Mouse (Mus musculus) kidney, embryonic 14.5 days (tissue): ENCODE results near the gene Wbp2nl. TPM values are rescaled to one million over a fixed set of nuclear protein-coding genes. Genes with fewer than 3 reads are reported as not detected.
A peak's percentile ranks its signal among the peaks of the same experiment; 100 is the strongest.

Source experiments
- ATAC-seq: fragments of 200-750 bp; cut with Nextera tagmentation; 2 replicates; pipeline ENCODE4 v1.8.0; 2017; ENCODE audit warnings: moderate number of reproducible peaks, mild to moderate bottlenecking, moderate TSS enrichment, moderate library complexity; ENCODE audit not compliant: low FRiP score, low TSS enrichment
- H3K27ac ChIP-seq: fragments of 300-500 bp; sonication (generic); 2 replicates; pipeline ENCODE4 v1.5.1; 2014; ENCODE audit warnings: low read depth, mild to moderate bottlenecking, low read length, moderate library complexity, mixed read lengths
- H3K27me3 ChIP-seq: fragments of 300-500 bp; sonication (generic); 2 replicates; pipeline ENCODE4 v1.6.1; 2014; ENCODE audit warnings: mild to moderate bottlenecking, low read length; ENCODE audit not compliant: control insufficient read depth, insufficient read depth
- H3K36me3 ChIP-seq: fragments of 300-500 bp; sonication (generic); 2 replicates; pipeline ENCODE4 v1.6.1; 2014; ENCODE audit warnings: low read length, mixed read lengths; ENCODE audit not compliant: control insufficient read depth, insufficient read depth
- H3K4me1 ChIP-seq: fragments of 300-500 bp; sonication (generic); 2 replicates; pipeline ENCODE4 v1.6.1; 2014; ENCODE audit warnings: low read length, mixed read lengths; ENCODE audit not compliant: control insufficient read depth, insufficient read depth
- H3K4me2 ChIP-seq: fragments of 300-500 bp; sonication (generic); replicated peaks from 2 replicates; pipeline ENCODE4 v1.6.1; 2014; ENCODE audit warnings: low read depth, mild to moderate bottlenecking, low read length
- H3K4me3 ChIP-seq: fragments of 300-500 bp; sonication (generic); 2 replicates; pipeline ENCODE4 v1.5.1; 2014; ENCODE audit warnings: mild to moderate bottlenecking, low read length
- H3K9ac ChIP-seq: fragments of 300-500 bp; sonication (generic); 2 replicates; pipeline ENCODE4 v1.6.1; 2014; ENCODE audit warnings: low read depth, mild to moderate bottlenecking, low read length, moderate library complexity
- H3K9me3 ChIP-seq: fragments of 300-500 bp; sonication (generic); 2 replicates; pipeline ENCODE4 v1.6.1; 2016; ENCODE audit warnings: low read length; ENCODE audit not compliant: control insufficient read depth
- WGBS: fragments of 180-500 bp; shearing (Covaris S2); extraction: QIAGEN DNeasy Blood & Tissue Kit; methylation state at CpG from one replicate; pipeline ENCODE4 v1.1.7; 2014; 5-methylcytosine and 5-hydroxymethylcytosine counted together
- polyA plus RNA-seq: library from polyadenylated mRNA; unstranded; fragments of >200 nt; fragmentation: Nextera tagmentation; extraction: Ambion mirVana; gene quantifications from 2 replicates; pipeline ENCODE4 v1.2.1, GENCODE M21; 2014

Wbp2nl gene
- polyA plus RNA-seq, 1 experiment from 2014 or later: 0.65 TPM

GRCm38 (mm10) chr15:82342543-82342935 is 43.8 kb downstream of the Wbp2nl start:
- Histone ChIP-seq H3K27ac (no peak overlapping the region), H3K4me2 (peak overlapping the region; percentile 84; the same call in 1 of the 2 replicates), H3K9ac (no peak overlapping the region), H3K4me3 (no peak overlapping the region), H3K9me3 (no peaks in the 10 kb centered on the region), H3K4me1 (peaks cover 21% of the 10 kb centered on the region), H3K27me3 (no peaks in the 10 kb centered on the region), H3K36me3 (no peaks in the 10 kb centered on the region)
- 78% methylated on average over 5 of the region's 5 CpGs for WGBS
- ATAC-seq: no peak

GRCm38 (mm10) chr15:82343368-82344287 is 44.9 kb downstream of the Wbp2nl start:
- Histone ChIP-seq H3K27ac (no peak overlapping the region; the same call in 1 of the 2 replicates), H3K27me3 (no peaks in the 10 kb centered on the region), H3K4me2 (no peak overlapping the region), H3K9ac (no peak overlapping the region), H3K4me1 (peaks cover 13% of the 10 kb centered on the region), H3K4me3 (no peak overlapping the region), H3K9me3 (no peaks in the 10 kb centered on the region), H3K36me3 (peaks cover 9% of the 10 kb centered on the region)
- no peak for ATAC-seq
- 86% methylated on average over 27 of the region's 27 CpGs for WGBS

- Histone ChIP-seq H3K9ac (no peak overlapping the region), H3K4me1 (peaks cover 13% of the 10 kb centered on the region), H3K9me3 (no peaks in the 10 kb centered on the region), H3K4me3 (no peak overlapping the region), H3K27me3 (no peaks in the 10 kb centered on the region), H3K36me3 (peaks cover 22% of the 10 kb centered on the region), H3K27ac (no peak overlapping the region), H3K4me2 (no peak overlapping the region)
- 88% methylated on average over 6 of the region's 6 CpGs for WGBS
- no peak for ATAC-seq
These were observed 46.2 kb downstream of the Wbp2nl start for GRCm38 (mm10) chr15:82344971-82345370.

- WGBS: under 1% methylated on average over 51 of the region's 51 CpGs
- Histone ChIP-seq H3K4me3 (peak overlapping the region; percentile 72), H3K27me3 (no peaks in the 10 kb centered on the region), H3K36me3 (peaks cover 31% of the 10 kb centered on the region), H3K4me1 (peaks cover 13% of the 10 kb centered on the region), H3K9ac (peak overlapping the region; percentile 76), H3K9me3 (no peaks in the 10 kb centered on the region), H3K27ac (peak overlapping the region; percentile 52), H3K4me2 (peak overlapping the region; percentile 71)
- peak; percentile 97 for ATAC-seq
These were observed 47.2 kb downstream of the Wbp2nl start for GRCm38 (mm10) chr15:82345820-82346470.

- Histone ChIP-seq H3K4me1 (peaks cover 13% of the 10 kb centered on the region), H3K9ac (peak overlapping the region; percentile 76; the same call in 1 of the 2 replicates), H3K4me2 (peak overlapping the region; percentile 71), H3K9me3 (no peaks in the 10 kb centered on the region), H3K27me3 (no peaks in the 10 kb centered on the region), H3K4me3 (peak overlapping the region; percentile 72), H3K36me3 (peaks cover 31% of the 10 kb centered on the region), H3K27ac (peak overlapping the region; percentile 52)
- ATAC-seq: no peak
- WGBS: 47% methylated on average over 14 of the region's 14 CpGs
These were observed 48.0 kb downstream of the Wbp2nl start for GRCm38 (mm10) chr15:82346580-82347302.

GRCm38 (mm10) chr15:82347303-82347676 is 48.5 kb downstream of the Wbp2nl start:
- H3K4me1 ChIP-seq: peaks cover 11% of the 10 kb centered on the region
- peak overlapping the region; percentile 71 for H3K4me2 ChIP-seq
- H3K36me3 ChIP-seq: peaks cover 31% of the 10 kb centered on the region
- no peaks in the 10 kb centered on the region for H3K27me3 ChIP-seq
- H3K27ac ChIP-seq: no peak overlapping the region; the same call in 1 of the 2 replicates
- 77% methylated on average over 4 of the region's 4 CpGs for WGBS
- ATAC-seq: no peak
- H3K4me3 ChIP-seq: peak overlapping the region; percentile 72; the same call in 1 of the 2 replicates
- H3K9ac ChIP-seq: peak overlapping the region; percentile 76; the same call in 1 of the 2 replicates
- no peaks in the 10 kb centered on the region for H3K9me3 ChIP-seq

- no peak overlapping the region for H3K27ac ChIP-seq
- H3K9ac ChIP-seq: no peak overlapping the region
- H3K27me3 ChIP-seq: no peaks in the 10 kb centered on the region
- peaks cover 16% of the 10 kb centered on the region for H3K4me1 ChIP-seq
- H3K4me3 ChIP-seq: no peak overlapping the region
- WGBS: 92% methylated on average over 12 of the region's 12 CpGs
- ATAC-seq: no peak
- peaks cover 31% of the 10 kb centered on the region for H3K36me3 ChIP-seq
- H3K4me2 ChIP-seq: no peak overlapping the region
- no peaks in the 10 kb centered on the region for H3K9me3 ChIP-seq
These were observed 49.1 kb downstream of the Wbp2nl start for GRCm38 (mm10) chr15:82347852-82348251.

GRCm38 (mm10) chr15:82348258-82348998 is 49.7 kb downstream of the Wbp2nl start:
- H3K9ac ChIP-seq: no peak overlapping the region
- WGBS: 92% methylated on average over 8 of the region's 8 CpGs

More at GRCm38 (mm10) chr15:82348258-82348998, 49.7 kb downstream of the Wbp2nl start:
- Histone ChIP-seq H3K4me1 (peaks cover 20% of the 10 kb centered on the region), H3K9me3 (no peaks in the 10 kb centered on the region), H3K27me3 (no peaks in the 10 kb centered on the region), H3K36me3 (peaks cover 31% of the 10 kb centered on the region), H3K4me3 (no peak overlapping the region), H3K4me2 (no peak overlapping the region), H3K27ac (no peak overlapping the region)
- no peak for ATAC-seq
